Mouse (Mus musculus): ENCODE results near the gene Prpf40a.

DNA sequence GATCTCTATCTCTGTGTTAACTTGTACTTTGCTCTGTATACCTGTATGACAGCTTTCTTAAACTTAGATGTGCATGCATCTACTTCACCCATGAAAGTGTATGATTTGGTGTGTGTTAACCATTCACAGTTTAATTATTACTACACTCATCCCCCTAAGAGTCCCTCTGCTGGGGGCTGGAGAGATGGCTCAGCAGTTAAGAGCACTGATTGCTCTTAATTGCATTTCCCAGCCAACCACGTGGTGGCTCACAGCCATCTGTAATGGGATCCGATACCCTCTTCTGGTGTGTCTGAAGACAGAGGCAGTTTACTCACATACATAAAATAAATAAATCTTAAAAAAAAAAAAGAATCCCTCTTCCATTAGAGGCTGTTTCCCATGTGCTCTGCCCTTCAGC, 91.0 kb downstream of the Prpf40a start:
- TF ChIP-seq GATA1 (IDR thresholded peaks at IDR 0.05; ENCODE audit: borderline replicate concordance, low read length) (no peak), POLR2AphosphoS5 (IDR thresholded peaks at IDR 0.05; ENCODE audit: insufficient replicate concordance, low read depth, low read length) (no peak), CTCF (IDR thresholded peaks at IDR 0.05; ENCODE audit: low read depth, low read length) (no peak)
